Mouse (Mus musculus) forebrain, embryonic 11.5 days (tissue): Measurements from ENCODE around the gene Pcif1. TPM values are rescaled to one million over a fixed set of nuclear protein-coding genes. Genes with fewer than 3 reads are reported as not detected.
"Not testable (repeated sequence)": the region's sequence is repeated elsewhere in the genome, so short reads cannot be mapped to it uniquely, and the experiment has no call there.

Source experiments
- ATAC-seq: fragments of 200-750 bp; cut with Nextera tagmentation; replicated peaks from 2 replicates; pipeline ENCODE4 v1.8.0; 2017; ENCODE audit warnings: moderate TSS enrichment; ENCODE audit not compliant: low FRiP score
- DNase-seq: peaks from one replicate; pipeline ENCODE4 v3.0.0-alpha.2; 2017; ENCODE audit warnings: low spot score
- H3K27ac ChIP-seq: fragments of 300-500 bp; sonication (generic); 2 replicates; pipeline ENCODE4 v1.5.1; 2014; ENCODE audit warnings: low read depth, low read length
- H3K27me3 ChIP-seq: fragments of 300-500 bp; sonication (generic); 2 replicates; pipeline ENCODE4 v1.6.1; 2014; ENCODE audit warnings: mild to moderate bottlenecking, low read length, mixed read lengths; ENCODE audit not compliant: control insufficient read depth, insufficient read depth
- H3K36me3 ChIP-seq: fragments of 300-500 bp; sonication (generic); 2 replicates; pipeline ENCODE4 v1.6.1; 2014; ENCODE audit warnings: mild to moderate bottlenecking, low read length, moderate library complexity, mixed read lengths; ENCODE audit not compliant: control insufficient read depth, insufficient read depth
- H3K4me1 ChIP-seq: fragments of 300-500 bp; sonication (generic); replicated peaks from 2 replicates; pipeline ENCODE4 v1.6.1; 2014; ENCODE audit warnings: low read length, mixed read lengths; ENCODE audit not compliant: control insufficient read depth, insufficient read depth
- H3K4me2 ChIP-seq: fragments of 300-500 bp; sonication (generic); 2 replicates; pipeline ENCODE4 v1.6.1; 2014; ENCODE audit warnings: low read depth, mild to moderate bottlenecking, low read length, moderate library complexity, mixed read lengths; ENCODE audit not compliant: severe bottlenecking
- H3K4me3 ChIP-seq: fragments of 300-500 bp; sonication (generic); 2 replicates; pipeline ENCODE4 v1.5.1; 2014; ENCODE audit warnings: low read depth, low read length
- H3K9ac ChIP-seq: fragments of 300-500 bp; sonication (generic); 2 replicates; pipeline ENCODE4 v1.6.1; 2014; ENCODE audit warnings: low read length
- H3K9me3 ChIP-seq: fragments of 300-500 bp; sonication (generic); 2 replicates; pipeline ENCODE4 v1.6.1; 2016; ENCODE audit warnings: low read length, mixed read lengths; ENCODE audit not compliant: control insufficient read depth
- WGBS: fragments of 180-500 bp; shearing (Covaris S2); extraction: QIAGEN DNeasy Blood & Tissue Kit; methylation state at CpG from one replicate; pipeline ENCODE4 v1.1.7; 2014; 5-methylcytosine and 5-hydroxymethylcytosine counted together
- polyA plus RNA-seq: library from polyadenylated mRNA; unstranded; fragments of >200 nt; fragmentation: Nextera tagmentation; extraction: Ambion mirVana; gene quantifications from 2 replicates; pipeline ENCODE4 v1.2.1, GENCODE M21; 2014

Pcif1 gene
- polyA plus RNA-seq, 1 experiment from 2014 or later: 84.5 TPM

GRCm38 (mm10) chr2:164850061-164850460 is 29.0 kb upstream of the Pcif1 start:
- no peaks in the 10 kb centered on the region for H3K9me3 ChIP-seq
- no peak overlapping the region for H3K4me3 ChIP-seq
- H3K36me3 ChIP-seq: no peaks in the 10 kb centered on the region; the same call in 1 of the 2 replicates
- H3K27ac ChIP-seq: no peak overlapping the region
- no peak overlapping the region for H3K9ac ChIP-seq
- WGBS: 93% methylated on average over 8 of the region's 8 CpGs
- H3K27me3 ChIP-seq: peaks cover 2% of the 10 kb centered on the region; the same call in 1 of the 2 replicates
- no peak for ATAC-seq
- H3K4me1 ChIP-seq: no peaks in the 10 kb centered on the region
- no peak overlapping the region for H3K4me2 ChIP-seq
- no peak for DNase-seq

- H3K36me3 ChIP-seq, H3K4me1 ChIP-seq, DNase-seq, ATAC-seq, H3K4me3 ChIP-seq, H3K27ac ChIP-seq, H3K4me2 ChIP-seq, H3K9me3 ChIP-seq, H3K9ac ChIP-seq: not testable (repeated sequence)
- peaks cover 19% of the 10 kb centered on the region for H3K27me3 ChIP-seq
- 82% methylated on average over 5 of the region's 5 CpGs for WGBS
Observed at GRCm38 (mm10) chr2:164855572-164855971, 23.5 kb upstream of the Pcif1 start.

GRCm38 (mm10) chr2:164856309-164857100 is 22.6 kb upstream of the Pcif1 start:
- H3K4me3 ChIP-seq: peak overlapping the region; percentile 44
- peak overlapping the region; percentile 58 for H3K9ac ChIP-seq
- H3K27me3 ChIP-seq: peaks cover 19% of the 10 kb centered on the region
- DNase-seq: peak; percentile 68
- no peaks in the 10 kb centered on the region for H3K9me3 ChIP-seq
- no peaks in the 10 kb centered on the region for H3K36me3 ChIP-seq
- peak overlapping the region; percentile 97 for H3K4me2 ChIP-seq
- no peak overlapping the region for H3K27ac ChIP-seq
- WGBS: under 1% methylated on average over 42 of the region's 42 CpGs
- ATAC-seq: peak; percentile 58
- peaks cover 6% of the 10 kb centered on the region for H3K4me1 ChIP-seq

GRCm38 (mm10) chr2:164857101-164857821 is 21.8 kb upstream of the Pcif1 start, which contains the start of gene Pltp:
Gene Pltp (minus strand): TSS chr2:164857711.
- Histone ChIP-seq H3K4me2 (peak within 1 kb of the TSS; percentile 97), H3K4me1 (peaks cover 6% of the 10 kb centered on the region), H3K27me3 (peaks cover 19% of the 10 kb centered on the region), H3K36me3 (no peaks in the 10 kb centered on the region), H3K9ac (peak within 1 kb of the TSS; percentile 58), H3K4me3 (peak within 1 kb of the TSS; percentile 44), H3K27ac (no peak within 1 kb of the TSS), H3K9me3 (no peaks in the 10 kb centered on the region)
- DNase-seq (peak; percentile 87), ATAC-seq (peak; percentile 76)
- WGBS: under 1% methylated on average over 47 of the region's 47 CpGs

GRCm38 (mm10) chr2:164857842-164858553 is 21.1 kb upstream of the Pcif1 start:
- DNase-seq: peak; percentile 65
- Histone ChIP-seq H3K27me3 (peaks cover 19% of the 10 kb centered on the region), H3K9me3 (no peaks in the 10 kb centered on the region), H3K27ac (no peak overlapping the region), H3K4me1 (peaks cover 6% of the 10 kb centered on the region), H3K36me3 (no peaks in the 10 kb centered on the region), H3K9ac (peak overlapping the region; percentile 58), H3K4me3 (peak overlapping the region; percentile 44), H3K4me2 (peak overlapping the region; percentile 97)
- WGBS: 2% methylated on average over 19 of the region's 19 CpGs
- peak; percentile 35; the same call in 1 of the 2 replicates for ATAC-seq

- H3K4me1 ChIP-seq: peaks cover 6% of the 10 kb centered on the region
- 58% methylated on average over 2 of the region's 2 CpGs for WGBS
- no peak overlapping the region for H3K4me2 ChIP-seq
- H3K9me3 ChIP-seq: no peaks in the 10 kb centered on the region
- H3K4me3 ChIP-seq: no peak overlapping the region
- no peak overlapping the region for H3K9ac ChIP-seq
- H3K27me3 ChIP-seq: peaks cover 19% of the 10 kb centered on the region
- no peak overlapping the region for H3K27ac ChIP-seq
- DNase-seq: no peak
- no peaks in the 10 kb centered on the region for H3K36me3 ChIP-seq
- no peak for ATAC-seq
Observed at GRCm38 (mm10) chr2:164859155-164859554, 19.9 kb upstream of the Pcif1 start.

DNA sequence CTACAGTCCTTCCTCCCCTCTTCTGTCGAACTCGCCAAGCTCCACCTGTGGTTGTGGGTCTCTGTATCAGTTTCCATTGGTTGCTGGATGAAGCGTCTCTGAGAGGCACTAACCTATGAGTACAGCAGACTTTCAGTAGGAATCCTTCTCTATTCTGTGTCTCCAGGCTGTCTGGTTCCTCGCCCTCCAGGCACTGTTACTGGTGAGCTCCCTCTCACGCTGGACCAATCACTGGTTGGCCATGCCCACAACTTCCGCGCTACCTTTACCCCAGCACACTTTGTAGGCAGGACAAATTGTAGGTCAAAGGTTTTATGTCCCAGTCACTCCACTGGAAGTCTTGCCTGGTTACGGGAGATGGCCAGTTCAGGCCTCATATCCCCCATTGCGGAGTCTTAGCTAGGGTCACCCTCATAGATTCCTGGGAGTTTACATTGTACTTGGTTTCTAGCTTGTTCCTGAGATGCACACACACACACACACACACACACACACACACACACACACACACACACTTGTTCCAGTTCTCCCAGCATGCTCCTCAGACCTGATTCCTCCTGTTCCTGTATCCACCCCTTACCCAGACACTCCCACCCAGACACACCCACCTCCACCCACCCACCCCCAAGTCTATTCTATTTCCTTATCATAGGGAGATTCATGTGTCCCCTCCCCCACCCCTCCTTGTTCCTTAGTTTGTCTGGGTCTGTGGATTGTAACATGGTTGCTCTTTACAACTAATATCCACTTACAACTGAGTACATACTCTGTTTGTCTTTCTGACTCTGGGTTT is 19.3 kb upstream of the Pcif1 start:
- Histone ChIP-seq H3K27me3 (peaks cover 17% of the 10 kb centered on the region), H3K27ac (no peak overlapping the region), H3K36me3 (no peaks in the 10 kb centered on the region), H3K4me2 (no peak overlapping the region), H3K4me1 (peaks cover 6% of the 10 kb centered on the region), H3K9ac (no peak overlapping the region), H3K4me3 (no peak overlapping the region), H3K9me3 (no peaks in the 10 kb centered on the region)
- 55% methylated on average over 9 of the region's 9 CpGs for WGBS
- DNase-seq (no peak), ATAC-seq (no peak)

- H3K36me3 ChIP-seq: no peaks in the 10 kb centered on the region
- H3K9ac ChIP-seq: no peak overlapping the region
- DNase-seq (no peak), ATAC-seq (no peak)
- no peaks in the 10 kb centered on the region for H3K9me3 ChIP-seq
- 75% methylated on average over 4 of the region's 4 CpGs for WGBS
- H3K4me2 ChIP-seq: no peak overlapping the region
- H3K27me3 ChIP-seq: peaks cover 16% of the 10 kb centered on the region
- no peak overlapping the region for H3K4me3 ChIP-seq
- peaks cover 6% of the 10 kb centered on the region for H3K4me1 ChIP-seq
- H3K27ac ChIP-seq: no peak overlapping the region
Observed at GRCm38 (mm10) chr2:164861094-164861493, 18.0 kb upstream of the Pcif1 start.
